ENCODE assay signal across 9 mouse cellular contexts in genomic region chr11:7056121-7056520, GRCm38 (mm10). TPM values are rescaled to one million over a fixed set of nuclear protein-coding genes. Genes with fewer than 3 reads are reported as not detected.
DNase-seq lines count a peak whose midpoint lies in the region; ATAC-seq lines count a peak whose summit lies in the region.
"Had no signal": no experiment of that assay in that cellular context is flagged by ENCODE, and none has a peak within 500 bp of the region (broad histone marks: within the 10 kb centered on the region; RNA-seq: fewer than 3 reads in every experiment).

No protein-coding gene starts in this region.

- no peak overlapping the region for H3K9ac ChIP-seq in heart, embryonic 11.5 days (ENCODE audit: low read depth, low read length)
- 0 out of 2 replicates have a peak overlapping the region, but pooled peaks have one; percentile 42 for H3K9ac ChIP-seq in midbrain, embryonic 13.5 days (replicated peaks)
- H3K9ac ChIP-seq: liver, embryonic 14.5 days had no signal

- WGBS in heart, embryonic 11.5 days (ENCODE audit: insufficient replicate concordance): 3% methylated on average over 11 of the region's 11 CpGs
- WGBS in midbrain, embryonic 13.5 days: 6% methylated on average over 11 of the region's 11 CpGs

- H3K27ac ChIP-seq in heart, embryonic 11.5 days (ENCODE audit: low read depth, low read length): peak overlapping the region; percentile 81
- peak overlapping the region; percentile 44; the same call in 1 of the 2 replicates for H3K27ac ChIP-seq in midbrain, embryonic 13.5 days
- H3K27ac ChIP-seq: liver, embryonic 14.5 days had no signal

- H3K4me3 ChIP-seq in heart, embryonic 11.5 days (ENCODE audit: low read depth, low read length): no peak overlapping the region
- H3K4me3 ChIP-seq in midbrain, embryonic 13.5 days (replicated peaks): no peak overlapping the region

- H3K9me3 ChIP-seq in heart, embryonic 11.5 days (replicated peaks; ENCODE audit: control insufficient read depth, low read length): no peaks in the 10 kb centered on the region
- H3K9me3 ChIP-seq in midbrain, embryonic 13.5 days: no peaks in the 10 kb centered on the region

- DNase-seq in embryo, embryonic 10 days (ENCODE audit: low spot score): peak; percentile 41
- DNase-seq in embryo, embryonic 9.5 days (ENCODE audit: extremely low spot score): no peak
- DNase-seq in cerebellum, adult 9-11 months: peak; percentile 81
- DNase-seq in left cerebral cortex, adult 11 months (ENCODE audit: low spot score): no peak
- no peak for DNase-seq in adrenal gland, adult 8-10 months
- DNase-seq in kidney, postnatal 4 days: no peak

- H3K27me3 ChIP-seq in heart, embryonic 11.5 days (ENCODE audit: control insufficient read depth, insufficient read depth, low read length): peaks cover 29% of the 10 kb centered on the region
- peaks cover 20% of the 10 kb centered on the region for H3K27me3 ChIP-seq in midbrain, embryonic 13.5 days

- H3K4me1 ChIP-seq in heart, embryonic 11.5 days (ENCODE audit: control insufficient read depth, insufficient read depth, low read length): peaks cover 23% of the 10 kb centered on the region
- H3K4me1 ChIP-seq in midbrain, embryonic 13.5 days (replicated peaks): peaks cover 15% of the 10 kb centered on the region

- H3K36me3 ChIP-seq in heart, embryonic 11.5 days (ENCODE audit: control insufficient read depth, insufficient read depth, low read length): no peaks in the 10 kb centered on the region
- H3K36me3 ChIP-seq in midbrain, embryonic 13.5 days: no peaks in the 10 kb centered on the region

- H3K4me2 ChIP-seq in heart, embryonic 11.5 days: peak overlapping the region; percentile 57
- H3K4me2 ChIP-seq in midbrain, embryonic 13.5 days (replicated peaks): peak overlapping the region; percentile 37

- ATAC-seq in heart, embryonic 11.5 days (replicated peaks; ENCODE audit: insufficient number of reproducible peaks, low FRiP score, low TSS enrichment): 0 out of 2 replicates have a peak, but pooled peaks have one; percentile 24
- peak; percentile 64 for ATAC-seq in midbrain, embryonic 13.5 days

RNA-seq across cellular contexts. Expression of gene Adcy1, which starts 7.2 kb away (rescaled TPM):
- polyA plus RNA-seq in heart, embryonic 11.5 days (2014; fragmentation: Nextera tagmentation; extraction: Ambion mirVana): 1.9 and 2.5 TPM in 2 replicates
- 2.8 and 3.0 TPM in 2 replicates for polyA plus RNA-seq in midbrain, embryonic 13.5 days (2015; fragmentation: Nextera tagmentation; extraction: Ambion mirVana)
- total RNA-seq in adrenal gland, adult 8-10 months (2022): 1 to 10 TPM; 3.7 to 6.5 (median 5.2) TPM

Comparison
In these comparisons a context has a peak if more than half of its experiments do, and no peak if none do; other contexts are left out.
1. DNase-seq: peak in embryo, embryonic 10 days (single experiment) and cerebellum, adult 9-11 months (single experiment); none in embryo, embryonic 9.5 days (single experiment), left cerebral cortex, adult 11 months (single experiment), adrenal gland, adult 8-10 months (single experiment) and kidney, postnatal 4 days (0 of 2).